Mouse (Mus musculus): Measurements from ENCODE around the gene Nfe2l1. TPM values are rescaled to one million over a fixed set of nuclear protein-coding genes. Genes with fewer than 3 reads are reported as not detected.

Gene Nfe2l1
- total and polyA plus RNA-seq, 2 experiments from 2014 or later = 83.5 to 98.8 TPM

DNA sequence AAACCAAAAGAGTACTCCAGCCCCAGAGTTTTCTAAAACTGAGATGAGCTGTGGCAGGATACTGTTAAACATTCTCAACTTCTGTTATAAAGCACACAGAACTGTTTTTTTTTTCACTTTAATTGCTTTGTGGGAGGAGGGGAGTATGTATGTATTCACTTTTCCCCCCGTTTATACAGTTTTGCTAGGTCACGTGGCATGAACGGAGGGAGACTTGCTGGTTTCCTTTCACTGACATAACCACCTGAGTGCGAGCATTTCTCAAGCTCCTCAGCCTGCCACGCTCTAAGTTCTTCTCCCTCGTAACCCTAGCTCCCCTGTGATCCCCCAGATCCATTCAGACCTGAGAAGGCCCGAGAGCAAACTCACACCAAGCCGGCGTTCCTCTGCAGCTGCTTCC lies 57.4 kb downstream of the Nfe2l1 start:
- Histone ChIP-seq H3K27ac (ENCODE audit: low read depth) (no peak overlapping the region), H3K9ac (replicated peaks; ENCODE audit: low read depth, low read length) (no peak overlapping the region), H3K27me3 (ENCODE audit: control insufficient read depth, insufficient read depth, low read length) (no peaks in the 10 kb centered on the region), H3K9me3 (replicated peaks; ENCODE audit: control insufficient read depth, low read length) (no peaks in the 10 kb centered on the region), H3K4me2 (ENCODE audit: low read depth, low read length) (no peak overlapping the region), H3K4me1 (ENCODE audit: control insufficient read depth, insufficient read depth) (peaks cover 6% of the 10 kb centered on the region), H3K36me3 (replicated peaks; ENCODE audit: control insufficient read depth, insufficient read depth, low read length) (peaks cover 61% of the 10 kb centered on the region), H3K4me3 (ENCODE audit: low read depth, low read length) (no peak overlapping the region)
- TF ChIP-seq EP300 (IDR thresholded peaks at IDR 0.05; ENCODE audit: low read depth) (no peak), CTCF (IDR thresholded peaks at IDR 0.05; ENCODE audit: low read depth) (no peak)
- DNase-seq (ENCODE audit: low spot score) = no peak
- WGBS = 87% methylated on average over 9 of the region's 9 CpGs
- no peak for ATAC-seq (ENCODE audit: insufficient read depth, low read depth)

DNA sequence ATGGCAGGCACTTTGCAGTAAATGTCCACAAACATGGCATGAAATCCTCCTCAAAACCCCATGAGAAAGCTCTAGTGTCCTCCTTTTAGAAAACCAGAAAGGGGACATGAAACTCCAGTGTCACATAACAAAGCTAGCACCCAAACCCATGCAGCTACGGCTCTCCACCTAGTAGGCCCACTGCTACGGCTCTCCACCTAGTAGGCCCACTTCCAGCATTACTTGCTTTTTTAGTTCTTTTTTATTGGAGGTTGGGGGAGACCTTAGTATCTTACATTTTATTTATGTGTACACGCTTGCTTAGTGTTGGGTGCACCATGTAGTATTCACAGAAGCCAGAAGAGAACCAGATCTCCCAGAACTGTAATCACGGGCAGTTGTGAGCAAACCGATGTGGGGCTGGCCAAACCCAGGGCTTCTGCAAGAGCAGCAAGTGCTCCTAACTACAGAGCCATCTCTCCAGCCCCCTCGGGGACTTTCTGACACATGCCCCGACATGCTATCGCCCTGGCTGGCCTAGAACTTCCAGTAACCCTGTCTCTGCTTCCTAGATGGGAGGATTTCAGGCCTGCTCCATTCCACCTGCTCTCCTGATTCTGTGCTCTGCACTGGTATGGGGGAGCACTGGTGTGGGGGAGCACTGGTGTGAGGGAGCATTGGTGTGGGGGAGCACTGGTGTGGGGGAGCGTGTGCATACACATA lies 58.3 kb downstream of the Nfe2l1 start:
- H3K9me3 ChIP-seq (replicated peaks; ENCODE audit: control insufficient read depth, low read length) = no peaks in the 10 kb centered on the region
- ATAC-seq (ENCODE audit: insufficient read depth, low read depth) (no peak), DNase-seq (ENCODE audit: low spot score) (no peak)
- no peak overlapping the region for H3K27ac ChIP-seq (ENCODE audit: low read depth)
- H3K36me3 ChIP-seq (replicated peaks; ENCODE audit: control insufficient read depth, insufficient read depth, low read length) = peaks cover 63% of the 10 kb centered on the region
- 93% methylated on average over 9 of the region's 9 CpGs for WGBS
- no peak overlapping the region for H3K4me2 ChIP-seq (ENCODE audit: low read depth, low read length)
- H3K27me3 ChIP-seq (ENCODE audit: control insufficient read depth, insufficient read depth, low read length) = no peaks in the 10 kb centered on the region
- TF ChIP-seq EP300 (IDR thresholded peaks at IDR 0.05; ENCODE audit: low read depth) (no peak), CTCF (IDR thresholded peaks at IDR 0.05; ENCODE audit: low read depth) (no peak)
- no peak overlapping the region for H3K9ac ChIP-seq (replicated peaks; ENCODE audit: low read depth, low read length)
- H3K4me3 ChIP-seq (ENCODE audit: low read depth, low read length) = no peak overlapping the region
- H3K4me1 ChIP-seq (ENCODE audit: control insufficient read depth, insufficient read depth) = peaks cover 1% of the 10 kb centered on the region

DNA sequence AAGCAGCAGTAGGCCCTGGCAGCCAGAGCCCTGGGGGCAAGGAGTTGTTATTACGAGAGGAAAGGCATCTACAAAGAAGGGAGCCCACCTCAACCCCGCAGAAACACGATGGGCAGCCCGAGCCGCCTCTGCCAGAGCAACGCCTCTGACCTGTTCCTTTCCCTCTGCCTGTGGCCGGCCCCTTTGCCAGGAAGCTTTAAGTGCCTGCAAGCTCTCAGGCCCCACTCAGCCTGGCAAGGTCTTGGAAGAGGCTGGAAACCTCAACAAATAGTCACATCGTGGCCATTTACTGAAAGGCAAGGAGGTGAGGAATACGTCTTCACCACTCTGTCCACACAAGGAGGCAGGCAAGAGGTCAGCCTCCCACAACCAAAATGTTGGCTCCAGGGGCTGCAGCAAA lies 61.5 kb downstream of the Nfe2l1 start:
- H3K4me3 ChIP-seq (ENCODE audit: low read depth, low read length) = no peak overlapping the region
- H3K27me3 ChIP-seq (ENCODE audit: control insufficient read depth, insufficient read depth, low read length) = no peaks in the 10 kb centered on the region
- peaks cover 59% of the 10 kb centered on the region for H3K36me3 ChIP-seq (replicated peaks; ENCODE audit: control insufficient read depth, insufficient read depth, low read length)
- no peaks in the 10 kb centered on the region; the same call in 1 of the 2 replicates for H3K4me1 ChIP-seq (ENCODE audit: control insufficient read depth, insufficient read depth)
- ATAC-seq (ENCODE audit: insufficient read depth, low read depth) (no peak), DNase-seq (ENCODE audit: low spot score) (no peak)
- no peak overlapping the region for H3K27ac ChIP-seq (ENCODE audit: low read depth)
- TF ChIP-seq EP300 (IDR thresholded peaks at IDR 0.05; ENCODE audit: low read depth) = no peak
- TF ChIP-seq CTCF (IDR thresholded peaks at IDR 0.05; ENCODE audit: low read depth) = no peak
- no peak overlapping the region for H3K9ac ChIP-seq (replicated peaks; ENCODE audit: low read depth, low read length)
- no peak overlapping the region for H3K4me2 ChIP-seq (ENCODE audit: low read depth, low read length)
- WGBS = 70% methylated on average over 9 of the region's 9 CpGs
- no peaks in the 10 kb centered on the region for H3K9me3 ChIP-seq (replicated peaks; ENCODE audit: control insufficient read depth, low read length)

MicroRNAs within 50 kb of the gene (microRNA counts, 519-probe panel; counts per million panel counts)
- microRNA mmu-miR-152 = 6,926 counts per million, percentile 83 among the panel's probes with 10 or more counts

Small RNA genes within 50 kb of the gene (microRNA-seq; reads per million reads assigned to microRNA genes)
- gene Mir152 = 272 reads per million, percentile 69 among the genes with 10 or more reads in this experiment

Other genes starting within 250 kb of the Nfe2l1 start
- gene Snx11, start 52.4 kb downstream of the Nfe2l1 start, total RNA-seq (2014; rRNA removed; ENCODE audit: low replicate concordance) = 14.4 and 14.8 TPM in 2 replicates
- gene Snx11, start 52.4 kb downstream of the Nfe2l1 start, polyA plus RNA-seq (2015; fragmentation: Nextera tagmentation; extraction: Ambion mirVana) = 9.0 and 10.2 TPM in 2 replicates
- 9.9 and 24.9 TPM in 2 replicates for gene Cbx1, start 40.8 kb downstream of the Nfe2l1 start, total RNA-seq (2014; rRNA removed; ENCODE audit: low replicate concordance)
- 35.6 and 42.0 TPM in 2 replicates for gene Cbx1, start 40.8 kb downstream of the Nfe2l1 start, polyA plus RNA-seq (2015; fragmentation: Nextera tagmentation; extraction: Ambion mirVana)
- 45.8 and 54.7 TPM in 2 replicates for gene Copz2, start 19.9 kb upstream of the Nfe2l1 start, total RNA-seq (2014; rRNA removed; ENCODE audit: low replicate concordance)
- gene Copz2, start 19.9 kb upstream of the Nfe2l1 start, polyA plus RNA-seq (2015; fragmentation: Nextera tagmentation; extraction: Ambion mirVana) = 119 and 123 TPM in 2 replicates
- gene Cdk5rap3, start 86.5 kb upstream of the Nfe2l1 start, total RNA-seq (2014; rRNA removed; ENCODE audit: low replicate concordance) = 23.6 and 25.2 TPM in 2 replicates
- 45.1 and 46.7 TPM in 2 replicates for gene Cdk5rap3, start 86.5 kb upstream of the Nfe2l1 start, polyA plus RNA-seq (2015; fragmentation: Nextera tagmentation; extraction: Ambion mirVana)
- 0.39 TPM in 1 of 2 replicates, not detected in the other for gene Prr15l, start 98.1 kb upstream of the Nfe2l1 start, total RNA-seq (2014; rRNA removed; ENCODE audit: low replicate concordance)
- gene Prr15l, start 98.1 kb upstream of the Nfe2l1 start, polyA plus RNA-seq (2015; fragmentation: Nextera tagmentation; extraction: Ambion mirVana) = 1.2 and 1.3 TPM in 2 replicates
- 20.9 and 27.3 TPM in 2 replicates for gene Pnpo, start 114.0 kb upstream of the Nfe2l1 start, total RNA-seq (2014; rRNA removed; ENCODE audit: low replicate concordance)
- gene Pnpo, start 114.0 kb upstream of the Nfe2l1 start, polyA plus RNA-seq (2015; fragmentation: Nextera tagmentation; extraction: Ambion mirVana) = 25.0 and 28.1 TPM in 2 replicates
- gene Sp2, start 153.0 kb upstream of the Nfe2l1 start, total RNA-seq (2014; rRNA removed; ENCODE audit: low replicate concordance) = 6.2 and 6.8 TPM in 2 replicates
- gene Sp2, start 153.0 kb upstream of the Nfe2l1 start, polyA plus RNA-seq (2015; fragmentation: Nextera tagmentation; extraction: Ambion mirVana) = 8.9 and 9.0 TPM in 2 replicates
- gene Sp6, start 183.4 kb upstream of the Nfe2l1 start, total RNA-seq (2014; rRNA removed; ENCODE audit: low replicate concordance) = 0.04 and 0.19 TPM in 2 replicates
- 0.08 TPM in 1 of 2 replicates, not detected in the other for gene Sp6, start 183.4 kb upstream of the Nfe2l1 start, polyA plus RNA-seq (2015; fragmentation: Nextera tagmentation; extraction: Ambion mirVana)
- 29.3 and 31.7 TPM in 2 replicates for gene Scrn2, start 200.0 kb upstream of the Nfe2l1 start, total RNA-seq (2014; rRNA removed; ENCODE audit: low replicate concordance)
- gene Scrn2, start 200.0 kb upstream of the Nfe2l1 start, polyA plus RNA-seq (2015; fragmentation: Nextera tagmentation; extraction: Ambion mirVana) = 16.6 and 19.0 TPM in 2 replicates
- gene Lrrc46, start 211.4 kb upstream of the Nfe2l1 start, total RNA-seq (2014; rRNA removed; ENCODE audit: low replicate concordance) = 0.80 TPM in 1 of 2 replicates, not detected in the other
- 0.53 and 0.65 TPM in 2 replicates for gene Lrrc46, start 211.4 kb upstream of the Nfe2l1 start, polyA plus RNA-seq (2015; fragmentation: Nextera tagmentation; extraction: Ambion mirVana)
- 77.7 and 81.2 TPM in 2 replicates for gene Mrpl10, start 211.6 kb upstream of the Nfe2l1 start, total RNA-seq (2014; rRNA removed; ENCODE audit: low replicate concordance)
- 67.0 and 67.3 TPM in 2 replicates for gene Mrpl10, start 211.6 kb upstream of the Nfe2l1 start, polyA plus RNA-seq (2015; fragmentation: Nextera tagmentation; extraction: Ambion mirVana)
- gene Osbpl7, start 220.7 kb upstream of the Nfe2l1 start, total RNA-seq (2014; rRNA removed; ENCODE audit: low replicate concordance) = 8.6 and 10.6 TPM in 2 replicates
- 2.7 and 3.0 TPM in 2 replicates for gene Osbpl7, start 220.7 kb upstream of the Nfe2l1 start, polyA plus RNA-seq (2015; fragmentation: Nextera tagmentation; extraction: Ambion mirVana)

All from heart, postnatal 0 days (tissue).